Mouse (Mus musculus): Measurements from ENCODE around the gene Tns3. TPM values are rescaled to one million over a fixed set of nuclear protein-coding genes. Genes with fewer than 3 reads are reported as not detected.

Gene Tns3
- polyA plus RNA-seq, 1 experiment, result 29.2 TPM

DNA sequence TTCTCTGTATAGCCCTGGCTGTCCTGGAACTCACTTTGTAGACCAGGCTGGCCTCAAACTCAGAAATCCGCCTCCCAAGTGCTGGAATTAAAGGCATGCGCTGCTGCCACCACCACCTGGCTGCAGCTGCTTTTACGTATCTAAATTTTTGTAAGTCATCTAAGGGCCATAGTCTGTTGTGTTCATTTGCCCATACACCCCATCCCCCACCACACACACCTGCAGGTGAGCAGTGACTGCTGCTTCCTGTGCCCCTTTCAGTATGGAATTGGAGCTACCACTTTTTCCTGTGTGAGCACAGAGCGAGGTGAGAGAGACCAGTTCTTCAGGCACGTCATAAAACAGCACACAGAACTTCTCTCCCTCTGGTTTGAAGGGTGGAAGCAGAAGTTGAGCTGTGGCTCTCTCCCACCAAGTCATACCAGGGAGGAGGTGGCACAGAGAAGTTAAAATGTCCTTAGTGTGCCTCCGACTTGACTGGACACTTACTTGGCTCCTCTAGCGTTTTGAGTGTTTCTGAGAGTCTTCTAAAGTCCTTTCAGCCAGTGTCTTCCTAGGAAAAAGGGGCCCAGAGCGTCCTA is 36.4 kb upstream of the Tns3 start:
- 89% methylated on average over 8 of the region's 8 CpGs for WGBS
- Histone ChIP-seq H3K4me3 (replicated peaks; ENCODE audit: insufficient read depth, low read depth, low read length) (no peak overlapping the region), H3K27ac (ENCODE audit: insufficient read depth, low read length) (no peak overlapping the region), H3K4me1 (ENCODE audit: control insufficient read depth, insufficient read depth, low read length) (no peaks in the 10 kb centered on the region), H3K27me3 (ENCODE audit: control insufficient read depth, insufficient read depth, low read length) (no peaks in the 10 kb centered on the region; the same call in 1 of the 2 replicates)
- TF ChIP-seq POLR2A (IDR thresholded peaks at IDR 0.05; ENCODE audit: borderline replicate concordance, insufficient read depth, low read length) (no peak), CTCF (IDR thresholded peaks at IDR 0.05; ENCODE audit: borderline replicate concordance, insufficient read depth, low read depth, low read length) (no peak)
- no peak for DNase-seq

DNA sequence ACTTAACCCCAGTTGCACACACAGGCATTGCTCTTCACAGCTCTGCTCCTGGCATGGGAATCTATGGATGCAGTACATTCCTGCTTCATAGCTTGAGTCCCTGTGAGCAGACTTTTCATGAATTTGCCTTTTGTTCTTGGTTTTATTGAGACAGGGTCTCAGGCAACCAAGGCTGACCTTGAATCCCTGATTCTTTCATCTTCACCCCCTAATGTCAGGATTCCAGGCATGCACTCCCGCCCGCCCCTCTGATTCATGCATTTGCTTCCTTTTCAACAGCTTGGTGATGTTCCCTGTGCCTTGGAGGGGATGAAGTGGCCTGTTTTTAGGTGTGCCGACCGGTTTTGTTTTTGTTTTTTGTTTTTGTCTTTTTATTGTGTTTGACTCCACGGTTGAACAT is 35.4 kb upstream of the Tns3 start:
- H3K4me1 ChIP-seq (ENCODE audit: control insufficient read depth, insufficient read depth, low read length), result no peaks in the 10 kb centered on the region
- no peak for DNase-seq
- no peak overlapping the region for H3K4me3 ChIP-seq (replicated peaks; ENCODE audit: insufficient read depth, low read depth, low read length)
- no peak overlapping the region for H3K27ac ChIP-seq (ENCODE audit: insufficient read depth, low read length)
- TF ChIP-seq CTCF (IDR thresholded peaks at IDR 0.05; ENCODE audit: borderline replicate concordance, insufficient read depth, low read depth, low read length), result no peak
- TF ChIP-seq POLR2A (IDR thresholded peaks at IDR 0.05; ENCODE audit: borderline replicate concordance, insufficient read depth, low read length), result no peak
- 61% methylated on average over 5 of the region's 5 CpGs for WGBS
- no peaks in the 10 kb centered on the region; the same call in 1 of the 2 replicates for H3K27me3 ChIP-seq (ENCODE audit: control insufficient read depth, insufficient read depth, low read length)

DNA sequence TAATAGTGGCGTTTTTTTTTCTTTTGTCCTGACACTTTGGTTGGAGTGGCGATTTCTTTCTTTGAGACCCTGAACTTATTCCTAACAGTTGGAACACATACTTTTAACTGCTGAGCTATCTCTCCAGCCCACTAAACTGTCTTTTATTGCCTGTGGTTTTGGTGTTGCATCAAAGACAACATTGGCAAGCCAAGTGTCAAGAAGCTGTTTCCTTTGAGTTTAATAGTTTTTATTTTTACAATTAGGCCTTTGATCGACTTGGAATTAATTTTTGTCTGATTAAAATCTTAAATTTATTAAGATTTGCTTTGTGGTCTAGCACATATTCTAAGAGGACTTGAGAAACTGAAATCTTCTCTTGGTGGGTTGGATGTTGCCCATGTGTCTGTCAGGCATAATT is 33.3 kb upstream of the Tns3 start:
- 95% methylated on average over 3 of the region's 3 CpGs for WGBS

DNA sequence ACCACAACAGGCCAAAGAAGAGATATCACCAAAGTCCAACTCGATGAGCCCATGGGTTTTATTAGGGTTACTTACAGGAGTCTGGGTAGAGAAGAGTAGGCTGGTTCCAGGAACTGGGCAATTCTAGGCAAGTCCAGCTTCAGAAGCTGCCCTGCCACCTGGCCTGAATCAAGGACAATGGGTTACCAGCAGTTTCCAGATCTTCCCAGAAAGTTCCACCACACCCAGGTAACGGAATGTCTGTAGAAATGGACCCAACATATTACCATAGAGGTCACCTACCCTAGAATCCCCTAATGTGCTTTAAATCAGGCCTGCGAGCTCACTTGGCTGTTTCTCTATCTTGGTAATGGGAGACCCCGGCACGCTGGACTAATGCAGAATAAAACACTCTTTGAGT is 29.8 kb upstream of the Tns3 start:
- no peaks in the 10 kb centered on the region for H3K4me1 ChIP-seq (ENCODE audit: control insufficient read depth, insufficient read depth, low read length)
- DNase-seq, result no peak
- no peak overlapping the region for H3K27ac ChIP-seq (ENCODE audit: insufficient read depth, low read length)
- no peak overlapping the region for H3K4me3 ChIP-seq (replicated peaks; ENCODE audit: insufficient read depth, low read depth, low read length)
- H3K27me3 ChIP-seq (ENCODE audit: control insufficient read depth, insufficient read depth, low read length), result no peaks in the 10 kb centered on the region
- TF ChIP-seq CTCF (IDR thresholded peaks at IDR 0.05; ENCODE audit: borderline replicate concordance, insufficient read depth, low read depth, low read length) (no peak), POLR2A (IDR thresholded peaks at IDR 0.05; ENCODE audit: borderline replicate concordance, insufficient read depth, low read length) (no peak)
- WGBS, result 97% methylated on average over 5 of the region's 5 CpGs

More for the DNA sequence above, 33.3 kb upstream of the Tns3 start:
- Histone ChIP-seq H3K27ac (ENCODE audit: insufficient read depth, low read length) (no peak overlapping the region), H3K27me3 (ENCODE audit: control insufficient read depth, insufficient read depth, low read length) (no peaks in the 10 kb centered on the region; the same call in 1 of the 2 replicates), H3K4me1 (ENCODE audit: control insufficient read depth, insufficient read depth, low read length) (no peaks in the 10 kb centered on the region), H3K4me3 (replicated peaks; ENCODE audit: insufficient read depth, low read depth, low read length) (no peak overlapping the region)
- no peak for DNase-seq
- TF ChIP-seq CTCF (IDR thresholded peaks at IDR 0.05; ENCODE audit: borderline replicate concordance, insufficient read depth, low read depth, low read length), result no peak
- TF ChIP-seq POLR2A (IDR thresholded peaks at IDR 0.05; ENCODE audit: borderline replicate concordance, insufficient read depth, low read length), result no peak

DNA sequence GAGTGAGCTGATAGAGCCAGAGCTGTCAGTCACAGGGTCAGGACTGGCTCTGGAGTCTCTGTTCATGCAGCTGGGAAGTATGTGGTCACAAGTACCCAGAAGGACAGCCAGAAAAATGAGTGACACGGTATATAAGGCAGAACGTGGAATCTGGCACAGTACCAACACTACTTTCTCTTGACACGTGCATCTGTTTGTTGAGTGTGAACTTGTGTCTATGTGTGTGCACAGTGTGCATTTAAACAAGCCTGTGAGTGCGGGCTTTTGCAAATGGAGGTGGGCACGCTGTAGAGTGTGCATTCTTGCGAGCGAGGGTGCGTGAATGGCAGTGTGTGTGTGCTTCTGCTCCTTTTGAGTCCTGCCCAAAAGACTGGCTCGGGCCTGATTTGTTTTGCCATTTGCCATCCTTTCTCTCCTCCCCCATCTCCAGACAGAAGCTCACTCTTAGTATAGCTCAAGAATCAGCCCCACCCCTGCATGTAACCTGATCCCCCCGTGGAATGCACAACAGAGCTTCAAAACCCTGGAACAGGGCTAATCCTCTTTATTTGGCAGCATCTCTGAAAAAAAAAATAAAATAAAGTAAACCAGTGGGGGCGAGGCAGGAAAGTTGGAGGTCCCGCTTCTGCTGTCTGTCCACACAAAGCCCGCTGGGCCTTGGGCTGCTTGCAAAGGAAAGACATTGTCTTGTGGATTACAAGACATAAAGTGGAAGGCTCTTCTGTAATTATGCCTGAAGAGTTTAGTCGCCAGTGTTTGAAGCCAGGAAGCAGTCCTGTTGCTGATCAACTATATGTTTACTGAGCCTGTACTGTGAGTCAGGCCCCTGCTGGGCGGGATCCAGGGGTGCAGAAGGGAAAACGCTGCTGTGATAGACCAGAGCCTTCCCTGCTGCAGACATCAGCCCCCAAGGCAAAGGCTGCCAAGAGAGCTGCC is 28.5 kb upstream of the Tns3 start:
- no peak for TF ChIP-seq POLR2A (IDR thresholded peaks at IDR 0.05; ENCODE audit: borderline replicate concordance, insufficient read depth, low read length)
- TF ChIP-seq CTCF (IDR thresholded peaks at IDR 0.05; ENCODE audit: borderline replicate concordance, insufficient read depth, low read depth, low read length), result no peak
- DNase-seq, result no peak
- Histone ChIP-seq H3K4me3 (replicated peaks; ENCODE audit: insufficient read depth, low read depth, low read length) (no peak overlapping the region), H3K27me3 (ENCODE audit: control insufficient read depth, insufficient read depth, low read length) (no peaks in the 10 kb centered on the region), H3K27ac (ENCODE audit: insufficient read depth, low read length) (no peak overlapping the region), H3K4me1 (ENCODE audit: control insufficient read depth, insufficient read depth, low read length) (no peaks in the 10 kb centered on the region)
- 34% methylated on average over 16 of the region's 16 CpGs for WGBS

DNA sequence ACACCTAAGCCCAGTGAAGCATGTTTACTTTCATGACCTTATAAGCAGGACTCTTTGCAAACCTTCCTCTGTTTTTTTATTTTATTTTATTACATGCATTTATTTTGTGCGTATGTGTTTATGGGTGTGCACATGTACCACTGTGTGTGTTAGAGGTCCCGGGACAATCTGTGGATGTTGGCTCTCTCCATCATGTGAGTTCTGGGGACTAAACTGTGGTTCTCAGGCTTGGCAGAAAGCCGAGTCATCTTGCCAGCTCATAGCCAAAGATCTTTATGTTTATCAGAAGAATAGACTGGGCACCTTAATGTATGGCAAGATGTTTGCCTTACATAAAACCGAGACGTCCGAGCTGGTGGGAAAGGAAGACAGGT is 27.8 kb upstream of the Tns3 start:
- Histone ChIP-seq H3K4me1 (ENCODE audit: control insufficient read depth, insufficient read depth, low read length) (no peaks in the 10 kb centered on the region), H3K4me3 (replicated peaks; ENCODE audit: insufficient read depth, low read depth, low read length) (no peak overlapping the region), H3K27me3 (ENCODE audit: control insufficient read depth, insufficient read depth, low read length) (no peaks in the 10 kb centered on the region), H3K27ac (ENCODE audit: insufficient read depth, low read length) (no peak overlapping the region)
- DNase-seq, result no peak
- no peak for TF ChIP-seq CTCF (IDR thresholded peaks at IDR 0.05; ENCODE audit: borderline replicate concordance, insufficient read depth, low read depth, low read length)
- 18% methylated on average over 6 of the region's 6 CpGs for WGBS

DNA sequence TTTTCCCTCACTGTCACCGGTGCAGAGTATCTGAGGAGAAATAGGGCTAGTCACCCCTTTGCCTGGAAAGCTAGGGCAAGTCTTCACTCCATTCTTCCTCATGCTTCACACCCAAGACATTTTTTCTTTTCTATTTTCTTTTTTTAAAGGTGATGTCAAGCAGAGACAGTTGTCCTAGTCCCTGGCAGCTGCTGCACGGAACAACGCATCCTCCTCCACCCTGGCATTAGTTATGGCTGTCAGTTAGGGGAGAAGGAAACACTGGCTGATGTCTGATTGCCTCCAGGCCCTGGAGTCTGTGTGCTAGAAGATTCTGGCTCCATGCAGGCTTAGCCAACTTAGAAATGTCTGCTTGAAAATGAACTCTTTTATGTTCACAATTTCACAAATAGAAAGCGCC is 27.3 kb upstream of the Tns3 start:
- TF ChIP-seq POLR2A (IDR thresholded peaks at IDR 0.05; ENCODE audit: borderline replicate concordance, insufficient read depth, low read length) (no peak), CTCF (IDR thresholded peaks at IDR 0.05; ENCODE audit: borderline replicate concordance, insufficient read depth, low read depth, low read length) (no peak)
- no peak overlapping the region for H3K27ac ChIP-seq (ENCODE audit: insufficient read depth, low read length)
- H3K27me3 ChIP-seq (ENCODE audit: control insufficient read depth, insufficient read depth, low read length), result no peaks in the 10 kb centered on the region; the same call in 1 of the 2 replicates
- H3K4me3 ChIP-seq (replicated peaks; ENCODE audit: insufficient read depth, low read depth, low read length), result no peak overlapping the region
- 51% methylated on average over 4 of the region's 4 CpGs for WGBS
- H3K4me1 ChIP-seq (ENCODE audit: control insufficient read depth, insufficient read depth, low read length), result no peaks in the 10 kb centered on the region
- DNase-seq, result no peak

DNA sequence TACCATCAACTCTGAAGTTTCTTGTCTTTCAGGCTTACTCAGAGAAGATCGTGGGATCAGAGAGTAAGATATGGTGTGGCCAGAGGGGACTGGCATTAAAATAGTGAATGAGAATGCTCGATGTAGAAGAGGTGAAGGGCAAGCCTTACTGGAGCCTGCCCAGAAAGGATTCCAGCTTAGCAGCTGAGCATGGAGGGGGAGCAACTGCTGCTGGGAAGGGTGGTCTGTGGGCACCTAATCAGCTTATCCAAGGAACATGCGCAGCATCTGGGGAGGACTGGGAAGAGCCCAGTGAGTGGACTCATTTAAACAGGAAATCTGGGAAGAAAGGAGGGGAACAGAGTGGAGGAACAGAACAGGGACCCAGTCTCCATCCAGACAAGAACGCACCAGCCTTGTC is 26.3 kb upstream of the Tns3 start:
- Histone ChIP-seq H3K27me3 (ENCODE audit: control insufficient read depth, insufficient read depth, low read length) (no peaks in the 10 kb centered on the region; the same call in 1 of the 2 replicates), H3K4me3 (replicated peaks; ENCODE audit: insufficient read depth, low read depth, low read length) (no peak overlapping the region), H3K4me1 (ENCODE audit: control insufficient read depth, insufficient read depth, low read length) (no peaks in the 10 kb centered on the region), H3K27ac (ENCODE audit: insufficient read depth, low read length) (no peak overlapping the region)
- TF ChIP-seq POLR2A (IDR thresholded peaks at IDR 0.05; ENCODE audit: borderline replicate concordance, insufficient read depth, low read length) (no peak), CTCF (IDR thresholded peaks at IDR 0.05; ENCODE audit: borderline replicate concordance, insufficient read depth, low read depth, low read length) (no peak)
- 67% methylated on average over 4 of the region's 4 CpGs for WGBS
- DNase-seq, result no peak
